Mouse (Mus musculus): ENCODE measurements around the gene Tuba1a. TPM values are rescaled to one million over a fixed set of nuclear protein-coding genes. Genes with fewer than 3 reads are reported as not detected.

Gene Tuba1a
- polyA plus RNA-seq (2014; fragmentation: Illumina TruSeq; extraction: RNeasy Lipid Tissue Mini Kit (QIAGEN cat#74804); ENCODE audit: low read depth, low replicate concordance), result 41.6 TPM

GRCm38 (mm10) chr15:98953401-98954356 lies at the start of gene Tuba1a, which contains the start of gene Gm49450:
TSS of gene Tuba1a (minus strand) at chr15:98953703.
TSS of gene Gm49450 (minus strand) at chr15:98953551.

GRCm38 (mm10) chr15:98934217-98934839 lies 19.2 kb downstream of the Tuba1a start, which contains the start of gene Tuba1b:
TSS of gene Tuba1b (minus strand) at chr15:98934565.

DNA sequence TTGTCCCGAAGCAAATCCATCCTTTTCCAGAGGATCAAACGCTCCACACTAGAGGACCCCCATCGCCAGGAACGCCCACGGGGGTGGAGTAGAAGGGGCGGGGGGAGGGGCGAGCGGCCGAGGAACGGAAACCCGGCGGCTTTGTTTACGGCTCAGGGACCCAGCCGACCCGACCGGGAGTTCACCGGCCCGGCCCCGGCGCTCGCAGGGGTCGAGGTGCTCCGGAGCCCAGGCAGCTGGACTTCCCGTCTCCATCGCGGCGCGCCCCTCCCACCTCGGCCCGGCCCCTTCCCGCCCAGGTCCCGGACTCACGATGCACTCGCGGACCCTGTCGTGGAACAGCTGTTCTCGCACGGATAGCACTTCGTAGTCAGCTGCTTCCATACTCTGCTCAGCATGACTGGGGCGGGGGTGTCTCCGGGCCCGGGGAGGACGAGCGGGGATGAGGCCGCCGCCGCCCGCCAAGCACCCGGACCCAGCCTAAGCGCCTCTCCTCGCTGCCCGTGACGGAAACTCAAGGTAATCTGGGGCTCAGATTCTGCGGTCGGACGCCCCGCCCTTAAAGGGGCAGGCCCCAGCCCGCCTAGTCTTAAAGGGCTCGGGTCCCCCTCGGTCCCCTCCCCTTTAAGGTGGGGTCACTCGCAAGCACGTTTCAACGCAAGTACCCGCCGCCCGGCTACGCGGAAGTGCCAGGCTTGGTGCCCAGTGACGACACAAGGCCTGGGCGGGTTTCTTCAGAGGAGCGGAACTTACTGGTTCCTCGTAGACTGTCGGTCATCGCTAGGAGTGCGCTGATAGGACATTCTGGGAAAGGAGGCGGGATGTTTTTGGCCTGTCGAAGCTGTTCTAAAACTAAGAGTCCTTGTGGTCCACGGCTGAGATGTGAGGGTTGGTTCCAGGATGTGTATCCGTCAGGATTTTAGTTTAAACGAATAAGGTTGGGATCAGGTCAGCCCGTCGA lies 35.7 kb downstream of the Tuba1a start, which contains the start of gene Lmbr1l:
TSS of gene Lmbr1l (minus strand) at position 694 of the 961 bp plus-strand sequence.

Other genes with a start within 250 kb of the Tuba1a start
- gene Ccdc65, start 245.5 kb downstream of the Tuba1a start, polyA plus RNA-seq (2014; fragmentation: Illumina TruSeq; extraction: RNeasy Lipid Tissue Mini Kit (QIAGEN cat#74804); ENCODE audit: low read depth, low replicate concordance), result 0.32 TPM
- not detected for gene Fkbp11, start 225.5 kb downstream of the Tuba1a start, polyA plus RNA-seq (2014; fragmentation: Illumina TruSeq; extraction: RNeasy Lipid Tissue Mini Kit (QIAGEN cat#74804); ENCODE audit: low read depth, low replicate concordance)
- gene Arf3, start 190.5 kb downstream of the Tuba1a start, polyA plus RNA-seq (2014; fragmentation: Illumina TruSeq; extraction: RNeasy Lipid Tissue Mini Kit (QIAGEN cat#74804); ENCODE audit: low read depth, low replicate concordance), result 42.4 TPM
- 0.57 TPM for gene Wnt10b, start 175.6 kb downstream of the Tuba1a start, polyA plus RNA-seq (2014; fragmentation: Illumina TruSeq; extraction: RNeasy Lipid Tissue Mini Kit (QIAGEN cat#74804); ENCODE audit: low read depth, low replicate concordance)
- not detected for gene Wnt1, start 163.8 kb downstream of the Tuba1a start, polyA plus RNA-seq (2014; fragmentation: Illumina TruSeq; extraction: RNeasy Lipid Tissue Mini Kit (QIAGEN cat#74804); ENCODE audit: low read depth, low replicate concordance)
- gene Ddn, start 144.2 kb downstream of the Tuba1a start, polyA plus RNA-seq (2014; fragmentation: Illumina TruSeq; extraction: RNeasy Lipid Tissue Mini Kit (QIAGEN cat#74804); ENCODE audit: low read depth, low replicate concordance), result not detected
- 39.9 TPM for gene Prkag1, start 122.2 kb downstream of the Tuba1a start, polyA plus RNA-seq (2014; fragmentation: Illumina TruSeq; extraction: RNeasy Lipid Tissue Mini Kit (QIAGEN cat#74804); ENCODE audit: low read depth, low replicate concordance)
- 2.9 TPM for gene Kmt2d, start 82.5 kb downstream of the Tuba1a start, polyA plus RNA-seq (2014; fragmentation: Illumina TruSeq; extraction: RNeasy Lipid Tissue Mini Kit (QIAGEN cat#74804); ENCODE audit: low read depth, low replicate concordance)
- 3.2 TPM for gene Rhebl1, start 59.2 kb downstream of the Tuba1a start, polyA plus RNA-seq (2014; fragmentation: Illumina TruSeq; extraction: RNeasy Lipid Tissue Mini Kit (QIAGEN cat#74804); ENCODE audit: low read depth, low replicate concordance)
- 0.19 TPM for gene Dhh, start 55.2 kb downstream of the Tuba1a start, polyA plus RNA-seq (2014; fragmentation: Illumina TruSeq; extraction: RNeasy Lipid Tissue Mini Kit (QIAGEN cat#74804); ENCODE audit: low read depth, low replicate concordance)
- gene Lmbr1l, start 35.5 kb downstream of the Tuba1a start, polyA plus RNA-seq (2014; fragmentation: Illumina TruSeq; extraction: RNeasy Lipid Tissue Mini Kit (QIAGEN cat#74804); ENCODE audit: low read depth, low replicate concordance), result 9.9 TPM
- 21.1 TPM for gene Tuba1b, start 19.1 kb downstream of the Tuba1a start, polyA plus RNA-seq (2014; fragmentation: Illumina TruSeq; extraction: RNeasy Lipid Tissue Mini Kit (QIAGEN cat#74804); ENCODE audit: low read depth, low replicate concordance)
- not detected for gene Gm49450, start 152 bp downstream of the Tuba1a start, polyA plus RNA-seq (2014; fragmentation: Illumina TruSeq; extraction: RNeasy Lipid Tissue Mini Kit (QIAGEN cat#74804); ENCODE audit: low read depth, low replicate concordance)
- 7.2 TPM for gene Tuba1c, start 76.2 kb upstream of the Tuba1a start, polyA plus RNA-seq (2014; fragmentation: Illumina TruSeq; extraction: RNeasy Lipid Tissue Mini Kit (QIAGEN cat#74804); ENCODE audit: low read depth, low replicate concordance)
- 0.38 TPM for gene Prph, start 101.5 kb upstream of the Tuba1a start, polyA plus RNA-seq (2014; fragmentation: Illumina TruSeq; extraction: RNeasy Lipid Tissue Mini Kit (QIAGEN cat#74804); ENCODE audit: low read depth, low replicate concordance)
- 0.85 TPM for gene Troap, start 120.9 kb upstream of the Tuba1a start, polyA plus RNA-seq (2014; fragmentation: Illumina TruSeq; extraction: RNeasy Lipid Tissue Mini Kit (QIAGEN cat#74804); ENCODE audit: low read depth, low replicate concordance)
- not detected for gene C1ql4, start 134.1 kb upstream of the Tuba1a start, polyA plus RNA-seq (2014; fragmentation: Illumina TruSeq; extraction: RNeasy Lipid Tissue Mini Kit (QIAGEN cat#74804); ENCODE audit: low read depth, low replicate concordance)
- gene Dnajc22, start 139.5 kb upstream of the Tuba1a start, polyA plus RNA-seq (2014; fragmentation: Illumina TruSeq; extraction: RNeasy Lipid Tissue Mini Kit (QIAGEN cat#74804); ENCODE audit: low read depth, low replicate concordance), result 12.2 TPM
- gene Spats2, start 172.2 kb upstream of the Tuba1a start, polyA plus RNA-seq (2014; fragmentation: Illumina TruSeq; extraction: RNeasy Lipid Tissue Mini Kit (QIAGEN cat#74804); ENCODE audit: low read depth, low replicate concordance), result 18.1 TPM